Mouse (Mus musculus): ENCODE results near the gene Kif2c. TPM values are rescaled to one million over a fixed set of nuclear protein-coding genes. Genes with fewer than 3 reads are reported as not detected.

Gene Kif2c
- total and polyA plus RNA-seq, 3 experiments: 33.9 to 40.3 (median 34.0) TPM

DNA sequence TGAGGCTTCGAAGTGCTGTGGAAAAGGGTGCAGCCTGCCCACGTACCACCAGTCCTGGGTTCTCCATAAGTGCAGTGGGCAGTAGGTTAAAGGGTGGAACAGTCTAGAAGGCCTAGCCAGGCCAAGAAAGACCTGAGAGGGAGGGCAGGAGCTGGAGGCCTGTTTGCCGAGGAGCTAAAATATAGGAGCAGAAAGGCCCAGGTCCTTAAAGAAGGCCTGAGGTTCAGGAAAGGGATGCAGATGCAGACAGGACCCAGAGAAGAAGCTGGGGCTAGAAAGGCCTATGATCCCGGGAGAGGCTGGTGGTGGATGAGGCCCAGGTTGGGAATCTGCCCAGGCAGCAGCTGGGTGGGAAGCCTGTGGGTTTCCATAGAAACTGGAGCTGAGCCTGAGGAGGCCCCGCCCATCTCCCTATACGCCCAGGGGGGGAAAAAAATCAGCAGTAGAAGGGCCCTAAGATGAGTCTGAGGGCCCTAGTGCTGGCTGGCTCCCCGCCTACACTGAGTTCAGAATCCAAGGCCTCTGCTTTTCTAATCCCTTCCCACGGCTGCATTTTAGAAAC, 57.0 kb downstream of the Kif2c start, which contains the start of gene Btbd19:
Btbd19 (minus strand) TSS at position 378 of the 562 bp plus-strand sequence.
- dilution Hi-C loops (cut with MboI; ENCODE audit: extremely low pct_ligation_motif_present, extremely low pct_unique_long_range_greater_than_20kb, low sequenced_read_pairs) (no loop called here), in situ Hi-C loops (cut with MboI; ENCODE audit: low pct_ligation_motif_present, low pct_unique_long_range_greater_than_20kb, low sequenced_read_pairs) (no loop called here)
- Histone ChIP-seq H3K4me3 (replicated peaks in 1 of 3; ENCODE audit: low read depth in 2 of 3, low read length in 2 of 3, poor library complexity in 1 of 3) (peak within 1 kb of the TSS; percentile 15 to 38 (median 18)), H3K4me1 (ENCODE audit: control insufficient read depth in 1 of 2, insufficient read depth in 2 of 2) (peaks cover 18 to 70% of the 10 kb centered on the region in 2 experiments), H3K27ac (ENCODE audit: insufficient read depth, low read depth) (peak within 1 kb of the TSS; percentile 94), H3K9me3 (replicated peaks; ENCODE audit: low read length) (no peaks in the 10 kb centered on the region), H3K4me2 (ENCODE audit: insufficient read depth, low read depth, poor library complexity, severe bottlenecking) (peak within 1 kb of the TSS; percentile 64), H3K9ac (ENCODE audit: insufficient read depth, low read depth) (peak within 1 kb of the TSS; percentile 54), H3K79me2 (replicated peaks; ENCODE audit: control insufficient read depth, extremely low read depth, insufficient read depth, poor library complexity, severe bottlenecking) (no peaks in the 10 kb centered on the region; the same call in 1 of the 2 replicates), H3K27me3 (replicated peaks) (no peaks in the 10 kb centered on the region), H3K36me3 (replicated peaks in 1 of 2; ENCODE audit: control insufficient read depth in 1 of 2, insufficient read depth in 1 of 2, low read length in 1 of 2) (peaks cover 22 to 29% of the 10 kb centered on the region in 2 experiments)
- peak; percentile 59 for DNase-seq (ENCODE audit: extremely low read depth)
- no peak for TF ChIP-seq TCF12 (IDR thresholded peaks at IDR 0.05; ENCODE audit: low read depth, low read length)
- no peak; the same call in 1 of the 2 replicates for TF ChIP-seq POLR2A (IDR thresholded peaks at IDR 0.05; ENCODE audit: low read depth, low read length)
- TF ChIP-seq MYC (IDR thresholded peaks at IDR 0.05; ENCODE audit: low read depth, low read length): no peak
- TF ChIP-seq JUND (conservative IDR thresholded peaks at IDR 0.05; ENCODE audit: low read depth, low read length): no peak
- no peak for TF ChIP-seq NRF1 (IDR thresholded peaks at IDR 0.05; ENCODE audit: low read depth, low read length)
- peak; percentile 25; the same call in 1 of the 2 replicates for TF ChIP-seq ZNF384 (IDR thresholded peaks at IDR 0.05; ENCODE audit: low read depth, low read length)

DNA sequence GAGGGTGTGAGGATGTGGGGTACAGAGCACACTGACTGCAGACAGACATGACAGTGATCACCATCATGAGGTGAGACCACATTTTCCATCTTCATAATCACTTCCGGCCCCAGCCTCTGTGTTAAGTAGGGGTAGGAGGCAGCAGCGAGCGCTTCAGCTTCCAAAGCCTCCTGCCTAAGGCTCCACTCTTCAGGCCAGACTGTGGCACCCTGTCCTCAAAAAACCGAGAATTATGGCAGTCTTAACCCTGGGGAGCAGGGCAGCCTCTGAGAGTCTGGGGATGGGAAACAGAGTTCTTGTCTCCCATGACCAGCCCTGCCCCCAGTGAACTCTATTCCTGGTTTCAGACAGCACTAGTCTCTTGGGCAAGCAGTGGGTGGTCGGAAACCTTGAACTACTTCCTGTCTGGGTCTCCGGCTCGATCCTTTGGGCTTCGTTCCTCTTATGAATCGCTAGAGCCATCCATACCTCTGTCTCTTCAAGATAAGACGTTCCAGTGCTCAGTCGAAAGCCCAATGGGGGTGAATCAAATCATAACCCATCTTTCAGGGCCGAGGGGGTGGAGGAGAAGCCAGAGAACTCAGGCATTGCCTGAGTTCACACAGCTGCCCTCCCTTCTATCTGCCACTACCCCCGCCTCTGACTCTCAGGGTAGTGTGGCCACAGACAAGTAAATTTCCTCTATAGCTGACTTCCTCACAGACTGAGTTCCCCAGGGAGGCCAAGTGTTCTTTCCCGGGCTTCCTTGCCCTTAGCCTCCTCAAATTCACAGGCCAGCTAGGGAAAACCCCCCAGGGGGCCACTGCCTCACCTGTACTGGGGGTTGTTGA, 57.7 kb downstream of the Kif2c start:
- peaks cover 18 to 70% of the 10 kb centered on the region in 2 experiments for H3K4me1 ChIP-seq (ENCODE audit: control insufficient read depth in 1 of 2, insufficient read depth in 2 of 2)
- in situ Hi-C loops (cut with MboI; ENCODE audit: low pct_ligation_motif_present, low pct_unique_long_range_greater_than_20kb, low sequenced_read_pairs) (no loop called here), dilution Hi-C loops (cut with MboI; ENCODE audit: extremely low pct_ligation_motif_present, extremely low pct_unique_long_range_greater_than_20kb, low sequenced_read_pairs) (no loop called here)
- H3K9me3 ChIP-seq (replicated peaks; ENCODE audit: low read length): no peaks in the 10 kb centered on the region
- peak; percentile 92 for DNase-seq (ENCODE audit: extremely low read depth)
- peak overlapping the region; percentile 64 for H3K4me2 ChIP-seq (ENCODE audit: insufficient read depth, low read depth, poor library complexity, severe bottlenecking)
- peaks cover 5% of the 10 kb centered on the region; the same call in 1 of the 2 replicates for H3K79me2 ChIP-seq (replicated peaks; ENCODE audit: control insufficient read depth, extremely low read depth, insufficient read depth, poor library complexity, severe bottlenecking)
- peak overlapping the region; percentile 94 for H3K27ac ChIP-seq (ENCODE audit: insufficient read depth, low read depth)
- no peaks in the 10 kb centered on the region for H3K27me3 ChIP-seq (replicated peaks)
- H3K36me3 ChIP-seq (replicated peaks in 1 of 2; ENCODE audit: control insufficient read depth in 1 of 2, insufficient read depth in 1 of 2, low read length in 1 of 2): peaks cover 16 to 22% of the 10 kb centered on the region in 2 experiments
- peak overlapping the region in 2 of 3 experiments; percentile 15 to 38 for H3K4me3 ChIP-seq (replicated peaks in 1 of 3; ENCODE audit: low read depth in 2 of 3, low read length in 2 of 3, poor library complexity in 1 of 3)
- H3K9ac ChIP-seq (ENCODE audit: insufficient read depth, low read depth): peak overlapping the region; percentile 54
- TF ChIP-seq TBP (conservative IDR thresholded peaks at IDR 0.05; ENCODE audit: low read depth, low read length): peak; percentile 37; the same call in 1 of the 2 replicates
- 0 out of 2 replicates have a peak, but pooled peaks have one; percentile 24 for TF ChIP-seq RCOR1 (conservative IDR thresholded peaks at IDR 0.05; ENCODE audit: low read depth, low read length)
- peak; percentile 65 for TF ChIP-seq POLR2A (IDR thresholded peaks at IDR 0.05; ENCODE audit: low read depth, low read length)
- TF ChIP-seq RAD21 (IDR thresholded peaks at IDR 0.05; ENCODE audit: low read depth, low read length): no peak
- TF ChIP-seq UBTF (IDR thresholded peaks at IDR 0.05; ENCODE audit: low read depth, low read length): no peak
- peak; percentile 49 for TF ChIP-seq HCFC1 (IDR thresholded peaks at IDR 0.05; ENCODE audit: low read depth, low read length)
- no peak for TF ChIP-seq ZC3H11A (IDR thresholded peaks at IDR 0.05; ENCODE audit: low read depth, low read length)
- no peak for TF ChIP-seq CHD1 (IDR thresholded peaks at IDR 0.05; ENCODE audit: low read depth, low read length)
- no peak for TF ChIP-seq E2F4 (IDR thresholded peaks at IDR 0.05; ENCODE audit: insufficient replicate concordance, low read depth, low read length)
- peak in 1 of 2 experiments; percentile 21; a peak in 1 of 4 replicates for TF ChIP-seq CTCF (conservative IDR thresholded peaks at IDR 0.05 in 1 of 2, IDR thresholded peaks at IDR 0.05 in 1 of 2; ENCODE audit: low read depth in 2 of 2, low read length in 2 of 2)
- peak; percentile 57; the same call in 1 of the 2 replicates for TF ChIP-seq MAX (IDR thresholded peaks at IDR 0.05; ENCODE audit: low read length)
- peak; percentile 8; the same call in 1 of the 2 replicates for TF ChIP-seq JUND (conservative IDR thresholded peaks at IDR 0.05; ENCODE audit: low read depth, low read length)
- TF ChIP-seq MAZ (IDR thresholded peaks at IDR 0.05; ENCODE audit: low read depth, low read length): peak; percentile 90
- TF ChIP-seq JUN (IDR thresholded peaks at IDR 0.05; ENCODE audit: insufficient read depth, low read depth, low read length): peak; percentile 52
- TF ChIP-seq USF2 (conservative IDR thresholded peaks at IDR 0.05; ENCODE audit: low read depth, low read length): no peak
- peak; percentile 71 for TF ChIP-seq CHD2 (IDR thresholded peaks at IDR 0.05; ENCODE audit: low read length)
- TF ChIP-seq USF1 (IDR thresholded peaks at IDR 0.05; ENCODE audit: low read depth, low read length): no peak
- TF ChIP-seq IRF4 (IDR thresholded peaks at IDR 0.05; ENCODE audit: low read depth, low read length): peak; percentile 27; the same call in 1 of the 2 replicates
- 0 out of 2 replicates have a peak, but pooled peaks have one; percentile 22 for TF ChIP-seq KAT2A (IDR thresholded peaks at IDR 0.05; ENCODE audit: insufficient replicate concordance, low read length)
- TF ChIP-seq ETS1 (conservative IDR thresholded peaks at IDR 0.05; ENCODE audit: low read depth, low read length): peak; percentile 79
- no peak for TF ChIP-seq MAFK (IDR thresholded peaks at IDR 0.05; ENCODE audit: insufficient replicate concordance, low read length)
- TF ChIP-seq SIN3A (IDR thresholded peaks at IDR 0.05; ENCODE audit: low read length): peak; percentile 77
- TF ChIP-seq MXI1 (IDR thresholded peaks at IDR 0.05; ENCODE audit: low read depth, low read length): peak; percentile 26
- peak; percentile 66 for TF ChIP-seq EP300 (IDR thresholded peaks at IDR 0.05; ENCODE audit: low read length)
- no peak for TF ChIP-seq PAX5 (IDR thresholded peaks at IDR 0.05; ENCODE audit: low read length)

Measured in CH12.LX (cell line).